Mouse (Mus musculus): ENCODE data around the gene Enho. TPM values are rescaled to one million over a fixed set of nuclear protein-coding genes. Genes with fewer than 3 reads are reported as not detected.

Gene Enho
- polyA plus RNA-seq, 1 experiment from 2014 or later, result 1.5 TPM

DNA sequence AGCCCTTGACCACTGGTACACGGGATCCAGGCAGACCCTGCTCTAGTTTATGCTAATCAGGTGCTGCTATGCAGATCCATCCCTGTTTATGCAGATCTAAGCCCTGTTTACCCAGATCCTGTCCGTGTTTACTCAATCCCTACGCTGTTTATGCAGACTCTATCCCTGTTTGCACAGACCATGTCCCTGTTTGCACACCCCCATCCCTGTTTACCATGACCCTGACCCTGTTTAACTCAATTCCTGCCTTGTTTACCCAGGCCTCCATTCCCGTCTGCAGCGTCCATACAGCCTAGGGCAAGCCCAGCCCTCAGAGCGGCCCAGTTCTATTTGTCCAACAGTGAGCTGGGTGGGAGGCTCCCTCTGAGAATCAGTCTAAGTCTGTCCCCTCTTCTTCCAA, 9.9 kb downstream of the Enho start:
- ATAC-seq (ENCODE audit: low read depth), result peak; percentile 78

GRCm38 (mm10) chr4:41628202-41628927, 11.8 kb downstream of the Enho start:
- Histone ChIP-seq H3K27ac (no peak overlapping the region), H3K4me3 (replicated peaks) (no peak overlapping the region), H3K9me3 (replicated peaks) (no peaks in the 10 kb centered on the region), H3K36me3 (no peaks in the 10 kb centered on the region), H3K4me1 (replicated peaks) (peaks cover 34% of the 10 kb centered on the region), H3K4me2 (no peak overlapping the region), H3K27me3 (peaks cover 12% of the 10 kb centered on the region; the same call in 1 of the 2 replicates), H3K9ac (no peak overlapping the region)
- WGBS (ENCODE audit: insufficient replicate concordance), result 11% methylated on average over 8 of the region's 8 CpGs
- DNase-seq (no peak), ATAC-seq (ENCODE audit: low read depth) (no peak)

More for the DNA sequence above, 9.9 kb downstream of the Enho start:
- no peaks in the 10 kb centered on the region for H3K36me3 ChIP-seq
- H3K4me1 ChIP-seq (replicated peaks), result peaks cover 34% of the 10 kb centered on the region
- DNase-seq, result no peak
- no peak overlapping the region for H3K27ac ChIP-seq
- H3K27me3 ChIP-seq, result peaks cover 7% of the 10 kb centered on the region
- H3K9me3 ChIP-seq (replicated peaks), result no peaks in the 10 kb centered on the region
- no peak overlapping the region for H3K9ac ChIP-seq
- 52% methylated on average over 6 of the region's 6 CpGs for WGBS (ENCODE audit: insufficient replicate concordance)
- no peak overlapping the region for H3K4me3 ChIP-seq (replicated peaks)
- H3K4me2 ChIP-seq, result 0 out of 2 replicates have a peak overlapping the region, but pooled peaks have one; percentile 6

DNA sequence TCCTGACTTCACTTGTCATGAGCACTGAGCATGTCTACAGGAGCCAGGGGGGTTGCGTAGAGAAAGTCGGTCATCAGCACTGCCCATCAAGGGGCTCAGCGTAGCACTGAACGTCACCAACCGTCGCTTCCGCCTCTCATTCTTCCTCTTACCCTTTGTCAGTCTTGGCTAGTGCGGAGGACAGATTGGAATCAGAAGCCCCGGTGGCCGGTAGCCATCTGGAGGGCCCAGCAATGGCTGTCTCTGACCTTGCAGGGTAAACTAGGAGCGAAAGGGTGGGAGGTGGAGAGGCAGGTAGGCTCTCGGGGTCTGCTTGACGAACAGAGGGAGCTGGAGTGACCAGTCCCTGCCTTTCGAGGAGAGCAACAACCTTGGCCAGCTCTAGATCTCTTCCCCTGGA, 18.1 kb downstream of the Enho start:
- Histone ChIP-seq H3K27me3 (peaks cover 8% of the 10 kb centered on the region; the same call in 1 of the 2 replicates), H3K4me3 (replicated peaks) (no peak overlapping the region), H3K27ac (no peak overlapping the region), H3K9me3 (replicated peaks) (no peaks in the 10 kb centered on the region), H3K4me2 (no peak overlapping the region), H3K4me1 (replicated peaks) (no peaks in the 10 kb centered on the region), H3K36me3 (no peaks in the 10 kb centered on the region), H3K9ac (no peak overlapping the region)
- WGBS (ENCODE audit: insufficient replicate concordance), result 77% methylated on average over 14 of the region's 14 CpGs
- DNase-seq (no peak), ATAC-seq (ENCODE audit: low read depth) (no peak)

DNA sequence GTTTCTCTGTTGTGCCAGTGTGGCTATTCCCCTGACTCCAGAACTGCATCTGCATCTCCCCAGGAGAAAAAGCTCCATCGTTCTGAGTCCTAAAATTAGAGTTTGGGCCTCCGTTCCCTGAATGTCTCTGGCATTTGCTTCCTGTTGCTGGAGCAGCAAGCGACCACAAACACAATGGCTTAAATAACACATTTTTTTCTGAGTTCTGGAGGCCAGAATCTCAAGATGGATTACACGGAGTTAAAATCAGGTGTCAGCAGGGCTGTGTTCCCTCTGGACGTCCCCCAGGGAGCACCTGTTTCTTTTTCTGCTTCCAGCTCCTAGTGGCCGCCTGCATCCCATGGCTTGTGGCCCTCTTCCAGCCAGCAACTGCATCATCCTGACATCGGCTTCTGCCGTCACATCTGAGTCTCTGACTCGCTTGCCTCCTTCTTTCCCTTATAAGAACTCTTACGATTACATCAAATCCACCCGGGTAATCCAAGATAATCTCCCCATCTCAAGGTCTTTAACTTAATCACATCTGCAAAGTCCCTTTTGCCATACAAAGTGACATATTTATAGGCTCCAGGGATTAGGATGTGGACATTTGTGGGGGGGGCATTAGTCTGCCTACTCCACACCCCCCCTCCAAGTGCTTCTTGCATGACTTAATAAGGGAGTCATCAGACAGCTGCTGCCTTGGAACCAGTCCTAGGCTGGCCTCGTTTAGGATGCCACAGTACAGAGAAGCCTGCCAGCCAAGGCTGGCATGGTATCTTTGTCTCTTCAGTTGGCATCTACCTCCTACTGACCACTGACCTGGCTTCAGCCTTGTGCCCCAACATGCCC, 21.0 kb downstream of the Enho start:
- no peaks in the 10 kb centered on the region for H3K9me3 ChIP-seq (replicated peaks)
- no peak overlapping the region for H3K4me2 ChIP-seq
- H3K36me3 ChIP-seq, result no peaks in the 10 kb centered on the region
- no peaks in the 10 kb centered on the region; the same call in 1 of the 2 replicates for H3K27me3 ChIP-seq
- H3K27ac ChIP-seq, result no peak overlapping the region
- no peak overlapping the region for H3K9ac ChIP-seq
- ATAC-seq (ENCODE audit: low read depth), result no peak
- DNase-seq, result no peak
- no peak overlapping the region for H3K4me3 ChIP-seq (replicated peaks)
- 45% methylated on average over 12 of the region's 12 CpGs for WGBS (ENCODE audit: insufficient replicate concordance)
- no peaks in the 10 kb centered on the region for H3K4me1 ChIP-seq (replicated peaks)

- no peak overlapping the region for H3K4me3 ChIP-seq (replicated peaks)
- H3K9ac ChIP-seq, result no peak overlapping the region
- no peak for DNase-seq
- H3K9me3 ChIP-seq (replicated peaks), result no peaks in the 10 kb centered on the region
- no peaks in the 10 kb centered on the region for H3K4me1 ChIP-seq (replicated peaks)
- WGBS (ENCODE audit: insufficient replicate concordance), result 56% methylated on average over 9 of the region's 9 CpGs
- no peak for ATAC-seq (ENCODE audit: low read depth)
- no peak overlapping the region for H3K27ac ChIP-seq
- H3K27me3 ChIP-seq, result no peaks in the 10 kb centered on the region; the same call in 1 of the 2 replicates
- no peak overlapping the region for H3K4me2 ChIP-seq
- no peaks in the 10 kb centered on the region for H3K36me3 ChIP-seq
Observed at GRCm38 (mm10) chr4:41615661-41616599, 24.2 kb downstream of the Enho start.

DNA sequence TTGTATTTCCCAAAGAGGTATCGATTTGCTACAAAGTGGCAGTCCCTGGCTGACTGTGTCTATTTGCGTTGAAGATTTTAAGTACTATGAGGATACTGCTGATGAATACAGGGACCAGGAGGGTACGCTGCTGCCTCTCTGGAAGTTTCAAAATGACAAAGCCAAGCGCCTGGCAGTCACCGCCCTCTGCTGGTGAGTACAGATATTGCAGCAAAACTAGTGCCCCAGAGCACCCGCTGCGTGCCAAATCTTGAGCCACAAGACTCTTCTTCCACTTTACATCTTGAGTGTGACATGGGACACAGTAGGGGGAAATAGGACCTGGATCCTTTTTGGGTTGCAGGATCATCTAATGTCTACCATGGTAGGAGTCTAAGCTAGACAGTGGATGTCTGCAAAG, 26.0 kb downstream of the Enho start:
- DNase-seq (peak; percentile 14), ATAC-seq (ENCODE audit: low read depth) (no peak)
- WGBS (ENCODE audit: insufficient replicate concordance), result 5% methylated on average over 7 of the region's 7 CpGs
- Histone ChIP-seq H3K36me3 (no peaks in the 10 kb centered on the region), H3K27me3 (no peaks in the 10 kb centered on the region; the same call in 1 of the 2 replicates), H3K9ac (no peak overlapping the region), H3K4me2 (no peak overlapping the region), H3K4me1 (replicated peaks) (no peaks in the 10 kb centered on the region), H3K4me3 (replicated peaks) (no peak overlapping the region), H3K9me3 (replicated peaks) (no peaks in the 10 kb centered on the region), H3K27ac (no peak overlapping the region)

GRCm38 (mm10) chr4:41612166-41612565, 28.0 kb downstream of the Enho start:
- no peaks in the 10 kb centered on the region for H3K4me1 ChIP-seq (replicated peaks)
- 40% methylated on average over 8 of the region's 8 CpGs for WGBS (ENCODE audit: insufficient replicate concordance)

DNA sequence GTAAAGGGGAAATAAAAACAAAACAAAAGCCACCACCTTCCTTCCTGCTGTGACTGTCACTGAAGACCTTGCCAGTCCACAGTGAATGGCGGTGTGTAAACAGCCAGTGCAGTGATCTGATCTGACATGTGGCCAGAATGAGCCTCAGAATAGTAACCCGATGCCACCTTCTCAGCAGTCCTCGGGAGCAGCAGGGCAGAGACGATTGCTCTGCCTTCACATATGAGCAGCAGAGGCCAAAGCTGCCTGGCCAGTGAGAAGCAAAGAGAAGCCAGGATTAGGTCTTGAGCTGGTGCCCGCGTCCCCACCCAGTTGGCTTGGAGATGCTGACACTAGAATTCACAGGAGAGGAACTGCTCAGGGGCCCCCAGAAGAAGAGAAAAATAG, 29.5 kb downstream of the Enho start:
- H3K27ac ChIP-seq, result no peak overlapping the region
- no peaks in the 10 kb centered on the region for H3K36me3 ChIP-seq
- H3K9ac ChIP-seq, result no peak overlapping the region
- H3K27me3 ChIP-seq, result no peaks in the 10 kb centered on the region; the same call in 1 of the 2 replicates
- H3K4me1 ChIP-seq (replicated peaks), result no peaks in the 10 kb centered on the region
- 48% methylated on average over 6 of the region's 6 CpGs for WGBS (ENCODE audit: insufficient replicate concordance)
- no peak overlapping the region for H3K4me2 ChIP-seq
- H3K4me3 ChIP-seq (replicated peaks), result no peak overlapping the region
- no peaks in the 10 kb centered on the region for H3K9me3 ChIP-seq (replicated peaks)
- ATAC-seq (ENCODE audit: low read depth) (no peak), DNase-seq (no peak)

More at GRCm38 (mm10) chr4:41612166-41612565, 28.0 kb downstream of the Enho start:
- no peak overlapping the region for H3K27ac ChIP-seq
- no peak overlapping the region for H3K4me2 ChIP-seq
- ATAC-seq (ENCODE audit: low read depth), result no peak
- no peak for DNase-seq
- H3K9ac ChIP-seq, result no peak overlapping the region
- H3K27me3 ChIP-seq, result no peaks in the 10 kb centered on the region; the same call in 1 of the 2 replicates
- H3K9me3 ChIP-seq (replicated peaks), result no peaks in the 10 kb centered on the region
- no peaks in the 10 kb centered on the region for H3K36me3 ChIP-seq
- H3K4me3 ChIP-seq (replicated peaks), result no peak overlapping the region

GRCm38 (mm10) chr4:41609681-41610593, 30.2 kb downstream of the Enho start:
- 61% methylated on average over 10 of the region's 10 CpGs for WGBS (ENCODE audit: insufficient replicate concordance)
- Histone ChIP-seq H3K27ac (no peak overlapping the region), H3K4me3 (replicated peaks) (no peak overlapping the region), H3K36me3 (no peaks in the 10 kb centered on the region), H3K4me2 (no peak overlapping the region), H3K9ac (no peak overlapping the region), H3K4me1 (replicated peaks) (no peaks in the 10 kb centered on the region), H3K9me3 (replicated peaks) (no peaks in the 10 kb centered on the region), H3K27me3 (no peaks in the 10 kb centered on the region; the same call in 1 of the 2 replicates)
- DNase-seq (no peak), ATAC-seq (ENCODE audit: low read depth) (no peak)

GRCm38 (mm10) chr4:41606784-41607183, 33.3 kb downstream of the Enho start:
- no peaks in the 10 kb centered on the region for H3K36me3 ChIP-seq
- WGBS (ENCODE audit: insufficient replicate concordance), result 23% methylated on average over 4 of the region's 4 CpGs
- no peak overlapping the region for H3K4me3 ChIP-seq (replicated peaks)
- ATAC-seq (ENCODE audit: low read depth), result no peak
- H3K4me1 ChIP-seq (replicated peaks), result no peaks in the 10 kb centered on the region
- H3K4me2 ChIP-seq, result no peak overlapping the region
- H3K9me3 ChIP-seq (replicated peaks), result no peaks in the 10 kb centered on the region
- H3K27ac ChIP-seq, result no peak overlapping the region
- no peaks in the 10 kb centered on the region for H3K27me3 ChIP-seq
- no peak for DNase-seq
- no peak overlapping the region for H3K9ac ChIP-seq
